Mouse (Mus musculus) lung, embryonic 14.5 days (tissue): ENCODE measurements at regions not wholly inside any gene's neighbourhood (a gene's known extent, or its start where the extent isn't known, plus 50 kb on each side); places are given as distances from the start of the nearest gene placed in this dataset.

Experiments used
- ATAC-seq: fragments of 200-750 bp; cut with Nextera tagmentation; 2 replicates; pipeline ENCODE4 v1.8.0; 2017; ENCODE audit warnings: mild to moderate bottlenecking, moderate TSS enrichment, moderate library complexity; ENCODE audit not compliant: insufficient read depth
- DNase-seq: peaks from one replicate; pipeline ENCODE4 v3.0.0-alpha.2; 2015
- H3K27ac ChIP-seq: fragments of 300-500 bp; sonication (generic); 2 replicates; pipeline ENCODE4 v1.5.1; 2014; ENCODE audit warnings: low read depth, mild to moderate bottlenecking, moderate library complexity
- H3K27me3 ChIP-seq: fragments of 300-500 bp; sonication (generic); 2 replicates; pipeline ENCODE4 v1.6.1; 2014; ENCODE audit warnings: low read length, control low read depth; ENCODE audit not compliant: insufficient read depth
- H3K36me3 ChIP-seq: fragments of 300-500 bp; sonication (generic); 2 replicates; pipeline ENCODE4 v1.6.1; 2014; ENCODE audit warnings: control low read depth; ENCODE audit not compliant: insufficient read depth
- H3K4me1 ChIP-seq: fragments of 300-500 bp; sonication (generic); 2 replicates; pipeline ENCODE4 v1.6.1; 2014; ENCODE audit warnings: antibody characterized with exemption, control low read depth; ENCODE audit not compliant: insufficient read depth
- H3K4me2 ChIP-seq: fragments of 300-500 bp; sonication (generic); 2 replicates; pipeline ENCODE4 v1.6.1; 2014; ENCODE audit warnings: mild to moderate bottlenecking
- H3K4me3 ChIP-seq: fragments of 300-500 bp; sonication (generic); 2 replicates; pipeline ENCODE4 v1.5.1; 2014; ENCODE audit warnings: low read depth, low read length
- H3K9ac ChIP-seq: fragments of 300-500 bp; sonication (generic); 2 replicates; pipeline ENCODE4 v1.6.1; 2014
- H3K9me3 ChIP-seq: fragments of 300-500 bp; sonication (generic); 2 replicates; pipeline ENCODE4 v1.6.1; 2016; ENCODE audit warnings: low read depth, low read length, control low read depth
- CTCF ChIP-seq: IDR thresholded peaks from 2 replicates; pipeline ENCODE4 v1.5.1; 2016; ENCODE audit warnings: antibody characterized with exemption, low read depth
- WGBS: fragments of 180-500 bp; shearing (Covaris S2); extraction: QIAGEN DNeasy Blood & Tissue Kit; methylation state at CpG from one replicate; pipeline ENCODE4 v1.1.7; 2014; 5-methylcytosine and 5-hydroxymethylcytosine counted together

GRCm38 (mm10) chrX:22898698-22899051, 466.2 kb downstream of the Klhl13 start:
- Histone ChIP-seq H3K27ac (no peak overlapping the region), H3K4me3 (no peak overlapping the region), H3K4me2 (no peak overlapping the region), H3K9me3 (no peaks in the 10 kb centered on the region), H3K9ac (no peak overlapping the region), H3K36me3 (no peaks in the 10 kb centered on the region), H3K4me1 (no peaks in the 10 kb centered on the region), H3K27me3 (no peaks in the 10 kb centered on the region)
- TF ChIP-seq CTCF: no peak
- WGBS: 52% methylated on average over 1 of the region's 1 CpGs
- DNase-seq (no peak), ATAC-seq (no peak)

GRCm38 (mm10) chrX:22898048-22898697, 466.7 kb downstream of the Klhl13 start:
- Histone ChIP-seq H3K27me3 (no peaks in the 10 kb centered on the region), H3K36me3 (no peaks in the 10 kb centered on the region), H3K4me2 (no peak overlapping the region), H3K4me3 (no peak overlapping the region), H3K27ac (no peak overlapping the region), H3K9me3 (no peaks in the 10 kb centered on the region), H3K9ac (no peak overlapping the region), H3K4me1 (no peaks in the 10 kb centered on the region)
- TF ChIP-seq CTCF: no peak
- no peak for DNase-seq
- 65% methylated on average over 7 of the region's 7 CpGs for WGBS
- no peak for ATAC-seq

GRCm38 (mm10) chrX:22869791-22870190, 495.1 kb downstream of the Klhl13 start:
- ATAC-seq (no peak), DNase-seq (peak; percentile 35)
- 55% methylated on average over 1 of the region's 1 CpGs for WGBS
- H3K27ac ChIP-seq: no peak overlapping the region
- H3K4me3 ChIP-seq: no peak overlapping the region
- no peak overlapping the region for H3K9ac ChIP-seq
- no peaks in the 10 kb centered on the region for H3K9me3 ChIP-seq
- no peak overlapping the region for H3K4me2 ChIP-seq
- no peaks in the 10 kb centered on the region for H3K36me3 ChIP-seq
- H3K27me3 ChIP-seq: no peaks in the 10 kb centered on the region
- no peaks in the 10 kb centered on the region for H3K4me1 ChIP-seq
- no peak for TF ChIP-seq CTCF

GRCm38 (mm10) chrX:22849522-22850495, 515.1 kb downstream of the Klhl13 start:
- H3K27ac ChIP-seq: no peak overlapping the region
- ATAC-seq (no peak), DNase-seq (no peak)
- no peak overlapping the region for H3K9ac ChIP-seq
- no peaks in the 10 kb centered on the region for H3K4me1 ChIP-seq
- no peaks in the 10 kb centered on the region for H3K27me3 ChIP-seq
- no peaks in the 10 kb centered on the region for H3K36me3 ChIP-seq
- no peaks in the 10 kb centered on the region for H3K9me3 ChIP-seq
- no peak overlapping the region for H3K4me3 ChIP-seq
- no peak overlapping the region for H3K4me2 ChIP-seq
- 63% methylated on average over 9 of the region's 9 CpGs for WGBS
- no peak for TF ChIP-seq CTCF

GRCm38 (mm10) chrX:22848778-22849177, 516.1 kb downstream of the Klhl13 start:
- H3K36me3 ChIP-seq: no peaks in the 10 kb centered on the region
- DNase-seq (no peak), ATAC-seq (no peak)
- H3K9me3 ChIP-seq: no peaks in the 10 kb centered on the region
- TF ChIP-seq CTCF: no peak
- H3K4me1 ChIP-seq: no peaks in the 10 kb centered on the region
- WGBS: 48% methylated on average over 2 of the region's 2 CpGs
- H3K27ac ChIP-seq: no peak overlapping the region
- no peaks in the 10 kb centered on the region for H3K27me3 ChIP-seq
- H3K4me3 ChIP-seq: no peak overlapping the region
- H3K9ac ChIP-seq: no peak overlapping the region
- no peak overlapping the region for H3K4me2 ChIP-seq

GRCm38 (mm10) chrX:22833226-22833625, 531.7 kb downstream of the Klhl13 start:
- no peak for TF ChIP-seq CTCF
- Histone ChIP-seq H3K4me2 (no peak overlapping the region), H3K27me3 (no peaks in the 10 kb centered on the region), H3K9me3 (no peaks in the 10 kb centered on the region), H3K4me1 (no peaks in the 10 kb centered on the region), H3K9ac (no peak overlapping the region), H3K36me3 (no peaks in the 10 kb centered on the region), H3K27ac (no peak overlapping the region), H3K4me3 (no peak overlapping the region)
- ATAC-seq (no peak), DNase-seq (no peak)
- WGBS: 49% methylated on average over 3 of the region's 3 CpGs

- Histone ChIP-seq H3K9me3 (no peaks in the 10 kb centered on the region), H3K9ac (no peak overlapping the region), H3K4me3 (no peak overlapping the region), H3K4me1 (no peaks in the 10 kb centered on the region), H3K27ac (no peak overlapping the region), H3K4me2 (no peak overlapping the region), H3K36me3 (no peaks in the 10 kb centered on the region), H3K27me3 (no peaks in the 10 kb centered on the region)
- DNase-seq (no peak), ATAC-seq (no peak)
- WGBS: 60% methylated on average over 1 of the region's 1 CpGs
- no peak for TF ChIP-seq CTCF
Observed at GRCm38 (mm10) chrX:22805184-22805583, 559.7 kb downstream of the Klhl13 start.
